Mouse (Mus musculus): ENCODE results near the gene Dido1. TPM values are rescaled to one million over a fixed set of nuclear protein-coding genes. Genes with fewer than 3 reads are reported as not detected.

Dido1 gene
- total RNA-seq (2023): 88.6 to 99.9 TPM (median 94.8 TPM) in 4 replicates

GRCm38 (mm10) chr2:180709923-180710272 is at the start of gene Dido1, which contains the start of gene Gid8:
Gene Dido1, minus strand, starts transcription at chr2:180709999.
Gene Gid8, plus strand, starts transcription at chr2:180710117.

GRCm38 (mm10) chr2:180724585-180725413 is 15.0 kb upstream of the Dido1 start, which contains the start of gene Slc17a9:
Gene Slc17a9, plus strand, starts transcription at chr2:180725263.

GRCm38 (mm10) chr2:180642555-180643260 is 67.1 kb downstream of the Dido1 start, which contains the start of gene Tcfl5:
Gene Tcfl5, minus strand, starts transcription at chr2:180642708.

Other genes starting within 250 kb of the Dido1 start
- not detected in 4 replicates for gene Ntsr1, start 210.0 kb downstream of the Dido1 start, total RNA-seq (2023)
- gene Mrgbp, start 128.7 kb downstream of the Dido1 start, total RNA-seq (2023): 55.0 to 57.2 TPM (median 55.7 TPM) in 4 replicates
- gene Ogfr, start 120.8 kb downstream of the Dido1 start, total RNA-seq (2023): 99.3 to 111 TPM (median 101 TPM) in 4 replicates
- gene Col9a3, start 112.2 kb downstream of the Dido1 start, total RNA-seq (2023): 2.3 to 4.5 TPM (median 2.8 TPM) in 4 replicates
- 0.27 to 1.3 TPM (median 0.31 TPM) in 3 of 4 replicates, not detected in the other for gene Tcfl5, start 67.3 kb downstream of the Dido1 start, total RNA-seq (2023)
- gene Gid8, start 118 bp upstream of the Dido1 start, total RNA-seq (2023): 39.4 to 49.6 TPM (median 47.1 TPM) in 4 replicates
- 21.2 to 29.4 TPM (median 25.2 TPM) in 4 replicates for gene Slc17a9, start 15.3 kb upstream of the Dido1 start, total RNA-seq (2023)
- not detected in 4 replicates for gene Bhlhe23, start 66.9 kb upstream of the Dido1 start, total RNA-seq (2023)
- gene Ythdf1, start 210.9 kb upstream of the Dido1 start, total RNA-seq (2023): 79.1 to 96.9 TPM (median 86.7 TPM) in 4 replicates
- not detected in 4 replicates for gene Birc7, start 219.0 kb upstream of the Dido1 start, total RNA-seq (2023)
- not detected in 4 replicates for gene Nkain4, start 244.7 kb upstream of the Dido1 start, total RNA-seq (2023)